Mouse (Mus musculus) liver, adult 2 months (tissue): Measurements from ENCODE around the gene Scarf2. TPM values are rescaled to one million over a fixed set of nuclear protein-coding genes. Genes with fewer than 3 reads are reported as not detected.

Experiments used
- DNase-seq: peaks from one replicate; pipeline ENCODE4 v3.0.0-alpha.2; 2011; ENCODE audit warnings: low read depth, low spot score; ENCODE audit errors: extremely low read depth
- H3K27ac ChIP-seq: fragments of 200-500 bp; replicated peaks from 2 replicates; pipeline ENCODE4 v1.5.1; 2012; ENCODE audit warnings: low read depth, mild to moderate bottlenecking, control low read depth, inconsistent platforms, low read length; ENCODE audit not compliant: insufficient read depth
- H3K27me3 ChIP-seq: fragments of 200-500 bp; 2 replicates; pipeline ENCODE4 v1.6.1; 2012; ENCODE audit warnings: mild to moderate bottlenecking, moderate library complexity, low read length, inconsistent platforms; ENCODE audit not compliant: control insufficient read depth, insufficient read depth
- H3K36me3 ChIP-seq: fragments of 200-500 bp; 2 replicates; pipeline ENCODE4 v1.6.1; 2012; ENCODE audit warnings: low read length, inconsistent platforms; ENCODE audit not compliant: control insufficient read depth, insufficient read depth
- H3K4me1 ChIP-seq: fragments of 200-500 bp; 2 replicates; pipeline ENCODE4 v1.6.1; 2011; ENCODE audit warnings: low read length; ENCODE audit not compliant: control insufficient read depth, insufficient read depth
- H3K4me3 ChIP-seq: fragments of 200-500 bp; 2 replicates; pipeline ENCODE4 v1.5.1; 2011; ENCODE audit warnings: low read depth, mild to moderate bottlenecking, control low read depth, low read length, moderate library complexity; ENCODE audit not compliant: insufficient read depth
- H3K79me2 ChIP-seq: fragments of 200-500 bp; 2 replicates; pipeline ENCODE4 v1.6.1; 2012; ENCODE audit warnings: inconsistent platforms, mild to moderate bottlenecking, low read length, moderate library complexity; ENCODE audit not compliant: control insufficient read depth, insufficient read depth
- H3K9ac ChIP-seq: fragments of 200-500 bp; 2 replicates; pipeline ENCODE4 v1.6.1; 2012; ENCODE audit warnings: low read depth, mild to moderate bottlenecking, control low read depth, inconsistent platforms, low read length
- CTCF ChIP-seq: fragments of 200-500 bp; IDR thresholded peaks from 2 replicates; pipeline ENCODE4 v1.5.1; 2011; ENCODE audit warnings: low read depth, low read length, control low read depth
- POLR2A ChIP-seq: fragments of 200-500 bp; IDR thresholded peaks from 2 replicates; pipeline ENCODE4 v1.6.1; 2011; ENCODE audit warnings: low read length, control low read depth; ENCODE audit not compliant: insufficient read depth; ENCODE audit errors: extremely low read depth
- WGBS: fragments of 180-500 bp; shearing (Covaris S2); methylation state at CpG from one replicate; pipeline ENCODE4 v1.1.7; 2018; 5-methylcytosine and 5-hydroxymethylcytosine counted together
- polyA plus RNA-seq: library from polyadenylated mRNA; depleted of rRNA; stranded (reverse); fragments of >200 nt; gene quantifications from 2 replicates; pipeline ENCODE4 v1.2.3, GENCODE M21; 2012
- total RNA-seq: library from RNA; depleted of rRNA; stranded (reverse); fragments of >200 nt; gene quantifications from 2 replicates; pipeline ENCODE4 v1.2.3, GENCODE M21; 2014

Gene Scarf2
- total and polyA plus RNA-seq, 2 experiments = 1.8 to 7.7 TPM

DNA sequence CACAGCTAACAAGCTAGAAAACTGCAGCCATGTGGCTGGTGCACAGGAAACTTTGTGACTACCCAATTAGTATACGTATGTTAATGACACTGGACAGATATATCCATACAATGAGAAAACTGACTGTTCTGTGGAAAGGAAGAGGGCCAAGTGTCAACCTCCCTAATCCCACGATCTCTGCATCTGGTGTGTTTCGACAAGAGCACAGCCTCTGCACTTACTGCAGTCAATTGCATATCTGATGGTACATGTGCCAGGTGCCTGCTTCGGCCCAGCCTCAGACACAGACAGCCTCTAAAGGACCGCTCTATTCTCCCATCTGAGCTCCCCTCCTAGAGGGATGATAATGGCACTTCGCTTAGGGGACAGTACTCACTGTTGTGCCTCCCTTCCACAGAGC is 51.3 kb downstream of the Scarf2 start:
- TF ChIP-seq POLR2A (no peak), CTCF (no peak)
- DNase-seq = no peak
- no peaks in the 10 kb centered on the region for H3K27me3 ChIP-seq
- WGBS = 84% methylated on average over 6 of the region's 6 CpGs
- H3K9ac ChIP-seq = no peak overlapping the region
- H3K79me2 ChIP-seq = no peaks in the 10 kb centered on the region
- H3K4me3 ChIP-seq = no peak overlapping the region
- peaks cover 49% of the 10 kb centered on the region for H3K36me3 ChIP-seq
- no peak overlapping the region for H3K27ac ChIP-seq
- no peaks in the 10 kb centered on the region for H3K4me1 ChIP-seq

DNA sequence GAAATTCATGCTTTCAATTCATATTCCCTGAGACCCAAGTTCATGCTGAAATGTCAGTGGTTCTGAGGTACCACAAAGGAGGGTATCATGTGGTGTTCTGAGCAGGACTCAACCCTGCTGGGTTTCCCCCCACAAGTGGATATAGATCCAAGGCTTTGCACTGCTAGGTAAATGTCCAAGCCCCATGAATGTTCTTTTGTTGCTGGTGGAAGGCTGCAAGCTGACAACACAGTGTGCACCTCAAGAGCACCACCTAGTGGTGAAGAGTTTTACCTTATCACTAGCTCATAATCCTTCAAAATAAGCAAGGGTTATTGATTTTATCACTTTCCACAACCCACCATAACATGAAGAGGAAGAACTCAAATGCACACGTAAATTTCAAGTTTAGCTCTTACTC is 51.8 kb downstream of the Scarf2 start:
- peak; percentile 61 for TF ChIP-seq CTCF
- TF ChIP-seq POLR2A = no peak
- Histone ChIP-seq H3K27me3 (no peaks in the 10 kb centered on the region), H3K36me3 (peaks cover 50% of the 10 kb centered on the region), H3K9ac (no peak overlapping the region), H3K4me1 (no peaks in the 10 kb centered on the region), H3K4me3 (no peak overlapping the region), H3K27ac (no peak overlapping the region), H3K79me2 (no peaks in the 10 kb centered on the region)
- WGBS = 41% methylated on average over 1 of the region's 1 CpGs
- DNase-seq = peak; percentile 43

DNA sequence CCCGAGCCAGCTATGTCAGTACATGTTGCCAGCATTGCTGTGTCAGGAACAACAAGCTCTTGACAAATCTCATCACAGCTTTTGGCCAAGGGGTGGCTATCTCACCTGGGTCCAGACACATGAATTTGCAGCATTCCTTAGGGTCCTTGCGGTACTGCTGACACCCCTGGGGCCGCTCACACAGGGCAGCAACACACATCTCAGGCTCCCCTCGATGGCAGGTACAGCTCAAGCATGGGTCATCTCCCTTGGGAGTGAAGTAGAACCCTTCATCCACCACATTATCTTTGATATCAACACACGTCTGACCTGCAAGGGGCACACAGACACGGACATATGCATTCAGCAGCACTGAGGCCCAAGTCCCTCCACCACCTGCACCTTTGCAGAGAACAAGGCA is 52.4 kb downstream of the Scarf2 start:
- Histone ChIP-seq H3K79me2 (no peaks in the 10 kb centered on the region), H3K4me1 (no peaks in the 10 kb centered on the region), H3K9ac (no peak overlapping the region), H3K4me3 (no peak overlapping the region), H3K36me3 (peaks cover 55% of the 10 kb centered on the region), H3K27me3 (no peaks in the 10 kb centered on the region), H3K27ac (no peak overlapping the region)
- no peak for DNase-seq
- WGBS = 90% methylated on average over 6 of the region's 6 CpGs
- TF ChIP-seq CTCF (no peak), POLR2A (no peak)

DNA sequence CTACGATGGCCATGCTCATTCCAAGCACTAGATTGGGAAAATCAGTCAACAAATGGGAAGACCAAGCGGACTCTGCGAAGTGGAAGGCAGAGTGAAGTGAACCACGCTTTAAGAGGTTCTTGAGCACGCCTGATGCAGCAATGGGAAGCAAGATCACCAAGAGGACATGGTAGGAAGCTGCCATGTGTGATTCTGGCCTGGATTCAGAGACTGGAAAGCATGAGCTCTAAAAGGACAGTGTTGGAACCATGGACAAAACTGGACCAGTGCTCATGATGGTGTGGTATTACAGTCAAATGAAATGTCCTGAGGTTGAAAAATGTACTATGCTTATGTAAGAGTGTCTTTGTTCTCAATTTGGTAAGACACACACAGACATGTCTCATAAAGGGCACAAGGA is 54.2 kb downstream of the Scarf2 start:
- no peak for DNase-seq
- H3K4me1 ChIP-seq = no peaks in the 10 kb centered on the region
- H3K4me3 ChIP-seq = no peak overlapping the region
- TF ChIP-seq CTCF = no peak
- TF ChIP-seq POLR2A = no peak
- peaks cover 52% of the 10 kb centered on the region for H3K36me3 ChIP-seq
- no peak overlapping the region for H3K27ac ChIP-seq
- 97% methylated on average over 5 of the region's 5 CpGs for WGBS
- no peaks in the 10 kb centered on the region for H3K79me2 ChIP-seq
- no peak overlapping the region for H3K9ac ChIP-seq
- no peaks in the 10 kb centered on the region for H3K27me3 ChIP-seq

DNA sequence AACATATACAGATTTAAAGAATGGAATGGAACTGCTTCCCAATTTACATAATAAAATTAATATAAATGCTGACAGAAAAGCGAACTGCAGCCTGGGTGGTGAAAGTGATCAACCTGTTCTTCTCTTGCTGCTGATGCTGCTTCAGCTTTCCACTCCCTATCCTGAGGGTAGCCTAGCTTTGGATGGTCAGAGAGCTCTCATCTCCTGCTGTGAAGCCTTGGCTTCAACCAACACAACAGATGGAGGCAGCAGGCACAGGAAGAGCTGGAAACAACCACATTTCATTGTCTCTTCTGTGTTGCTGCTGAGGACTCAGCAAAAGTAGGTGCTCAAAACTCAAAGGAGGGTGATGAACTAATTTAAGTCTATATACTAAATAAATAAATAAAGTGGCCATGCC is 54.8 kb downstream of the Scarf2 start:
- DNase-seq = no peak
- TF ChIP-seq CTCF (no peak), POLR2A (no peak)
- peaks cover 53% of the 10 kb centered on the region for H3K36me3 ChIP-seq

DNA sequence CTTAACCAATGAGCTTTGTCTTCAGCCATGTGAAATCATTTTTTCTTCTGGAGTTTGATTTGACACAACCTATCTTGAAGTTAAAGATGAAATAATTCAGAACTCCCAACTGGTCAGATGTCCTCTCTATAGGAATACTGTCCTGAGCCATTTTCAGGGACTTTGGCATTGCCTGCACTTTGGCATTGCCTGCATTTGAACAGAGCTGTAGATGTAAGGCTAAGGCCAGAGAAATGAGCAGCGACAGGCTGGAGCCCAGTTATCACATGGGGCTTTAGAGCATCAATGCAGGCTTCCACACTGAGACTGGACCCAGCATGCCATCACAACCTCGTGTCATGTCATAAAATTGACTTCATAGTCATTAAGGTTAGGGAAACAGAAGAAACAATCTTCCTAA is 56.2 kb downstream of the Scarf2 start:
- DNase-seq = no peak
- no peak for TF ChIP-seq CTCF
- no peak for TF ChIP-seq POLR2A
- peaks cover 55% of the 10 kb centered on the region for H3K36me3 ChIP-seq
- H3K9ac ChIP-seq = no peak overlapping the region
- WGBS = 87% methylated on average over 2 of the region's 2 CpGs
- no peaks in the 10 kb centered on the region for H3K4me1 ChIP-seq
- no peak overlapping the region for H3K4me3 ChIP-seq
- no peak overlapping the region for H3K27ac ChIP-seq
- H3K27me3 ChIP-seq = no peaks in the 10 kb centered on the region
- no peaks in the 10 kb centered on the region for H3K79me2 ChIP-seq

More for the DNA sequence above, 54.8 kb downstream of the Scarf2 start:
- Histone ChIP-seq H3K9ac (no peak overlapping the region), H3K27me3 (no peaks in the 10 kb centered on the region), H3K4me1 (no peaks in the 10 kb centered on the region), H3K79me2 (no peaks in the 10 kb centered on the region), H3K4me3 (no peak overlapping the region), H3K27ac (no peak overlapping the region)
- 94% methylated on average over 1 of the region's 1 CpGs for WGBS
